Mouse (Mus musculus): ENCODE data around the gene Arhgap8.

Arhgap8 gene

GRCm38 (mm10) chr15:84793649-84794048 is 73.8 kb downstream of the Arhgap8 start:
- no peak for DNase-seq (ENCODE audit: low read depth)

GRCm38 (mm10) chr15:84800132-84800531 is 80.3 kb downstream of the Arhgap8 start:
- DNase-seq (ENCODE audit: low read depth): no peak

- no peak for DNase-seq (ENCODE audit: low read depth)
Measured at GRCm38 (mm10) chr15:84803685-84804084, 83.8 kb downstream of the Arhgap8 start.

GRCm38 (mm10) chr15:84809275-84809952 is 89.6 kb downstream of the Arhgap8 start:
- no peak for DNase-seq (ENCODE audit: low read depth)

GRCm38 (mm10) chr15:84811126-84811525 is 91.3 kb downstream of the Arhgap8 start:
- DNase-seq (ENCODE audit: low read depth): no peak

GRCm38 (mm10) chr15:84812831-84813357 is 93.0 kb downstream of the Arhgap8 start:
- no peak for DNase-seq (ENCODE audit: low read depth)

- no peak for DNase-seq (ENCODE audit: low read depth)
Measured at GRCm38 (mm10) chr15:84815171-84815570, 95.3 kb downstream of the Arhgap8 start.

GRCm38 (mm10) chr15:84817589-84817988 is 97.7 kb downstream of the Arhgap8 start:
- DNase-seq (ENCODE audit: low read depth): no peak

- DNase-seq (ENCODE audit: low read depth): no peak
Measured at GRCm38 (mm10) chr15:84818284-84818683, 98.4 kb downstream of the Arhgap8 start.

GRCm38 (mm10) chr15:84820811-84821210 is 101.0 kb downstream of the Arhgap8 start:
- no peak for DNase-seq (ENCODE audit: low read depth)

Data from fibroblast of lung, adult 2 months (primary cell).